Mouse (Mus musculus): ENCODE data around the gene Cmtm4. TPM values are rescaled to one million over a fixed set of nuclear protein-coding genes. Genes with fewer than 3 reads are reported as not detected.

The Cmtm4 gene
- 3.2 and 3.5 TPM in 2 replicates for polyA plus RNA-seq (2012; rRNA removed)

DNA sequence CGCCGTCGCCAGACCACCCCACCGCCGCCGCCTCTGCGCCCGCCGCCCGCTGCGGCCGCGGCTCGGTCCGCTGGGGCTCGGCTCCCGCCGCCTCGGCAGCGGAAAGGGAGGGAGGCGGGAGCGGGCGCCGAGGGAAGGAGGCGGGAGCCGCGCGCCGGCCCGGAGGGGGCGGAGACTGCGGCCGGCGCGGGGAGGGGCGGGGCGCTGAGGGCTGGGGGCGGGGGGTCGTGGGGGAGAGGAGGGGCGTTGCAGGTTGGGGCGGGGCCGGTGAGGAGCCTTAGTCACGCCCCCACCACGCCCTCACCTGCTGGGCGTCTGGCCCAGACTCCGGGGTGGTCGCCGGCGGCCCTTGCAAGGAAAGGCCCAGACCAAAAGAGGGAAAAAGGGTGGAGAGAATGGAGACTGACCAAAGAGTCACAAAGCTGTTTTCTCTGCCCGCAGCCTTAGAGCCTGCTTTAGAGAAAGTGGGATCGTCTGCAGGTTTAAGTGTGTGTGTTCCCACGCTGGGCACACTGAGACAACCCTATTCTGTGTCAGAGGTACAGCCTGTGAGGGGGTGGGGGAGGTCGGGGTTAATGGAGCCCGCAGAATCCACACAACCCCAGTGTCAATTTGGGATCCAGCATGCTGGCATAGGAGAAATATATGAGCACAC is at the start of gene Cmtm4:
Cmtm4 (minus strand) TSS at position 105 of the 655 bp plus-strand sequence.

DNA sequence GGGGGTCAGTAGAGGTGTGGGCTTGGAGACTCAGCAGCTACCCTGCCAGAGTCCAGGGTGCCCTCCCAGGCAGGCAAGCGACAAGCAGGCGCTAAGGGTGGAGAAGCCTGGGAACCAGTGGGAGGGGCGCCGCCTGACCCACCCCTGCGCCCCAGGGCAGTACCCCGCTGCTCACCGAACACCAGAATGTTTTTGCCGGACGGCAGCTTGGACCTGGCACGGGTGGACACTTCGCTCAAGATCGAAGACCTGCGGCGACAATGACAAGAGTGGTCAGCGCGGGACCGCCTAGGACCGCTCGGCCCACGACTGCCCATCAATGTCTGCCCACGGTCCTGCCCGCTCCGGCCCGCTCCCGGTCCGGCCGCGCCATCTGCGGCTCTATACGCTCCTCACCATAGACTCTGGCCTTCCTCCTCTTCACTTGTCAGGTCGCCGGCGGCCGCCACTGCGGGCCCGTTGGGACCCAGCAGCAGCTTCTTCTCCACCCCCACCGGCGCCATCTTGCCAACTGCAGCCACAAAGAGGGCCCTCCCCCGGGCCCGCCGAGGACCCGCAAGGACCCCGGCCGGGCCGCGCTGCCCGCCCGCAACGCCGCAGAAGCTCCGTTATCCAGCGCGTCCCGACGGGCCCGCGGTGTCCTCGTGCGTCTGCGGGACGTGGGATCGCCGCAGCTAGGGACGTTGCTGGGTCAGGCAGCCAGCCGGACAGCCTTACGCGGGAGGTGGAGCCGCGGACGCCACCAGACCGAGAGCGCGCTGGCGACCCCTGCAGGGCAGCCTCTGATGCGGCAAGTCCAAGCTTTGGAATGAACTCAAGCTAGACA is 46.9 kb upstream of the Cmtm4 start, which contains the start of gene Dync1li2:
Dync1li2 (minus strand) TSS at position 749 of the 826 bp plus-strand sequence.

GRCm38 (mm10) chr8:104339229-104339982 is 56.2 kb downstream of the Cmtm4 start, which contains the start of gene Cmtm3:
Gene Cmtm3, plus strand, starts transcription at chr8:104339410.

GRCm38 (mm10) chr8:104321930-104322329 is 73.7 kb downstream of the Cmtm4 start, which contains the start of gene Cmtm2b:
Gene Cmtm2b, plus strand, starts transcription at chr8:104322230.

GRCm38 (mm10) chr8:104321267-104321666 is 74.3 kb downstream of the Cmtm4 start, which contains the start of gene Gm11020:
Gene Gm11020, plus strand, starts transcription at chr8:104321567.

GRCm38 (mm10) chr8:104309441-104310155 is 86.0 kb downstream of the Cmtm4 start, which contains the start of the genes Gm45711 and Cmtm1:
Gene Gm45711, minus strand, starts transcription at chr8:104310081.
Gene Cmtm1, minus strand, starts transcription at chr8:104310145.

Other genes with a start within 250 kb of the Cmtm4 start
- gene Bean1, start 225.4 kb downstream of the Cmtm4 start, polyA plus RNA-seq (2012; rRNA removed), result 0.03 and 0.04 TPM in 2 replicates
- gene Tk2, start 147.2 kb downstream of the Cmtm4 start, polyA plus RNA-seq (2012; rRNA removed), result 7.2 and 7.5 TPM in 2 replicates
- gene Cklf, start 144.9 kb downstream of the Cmtm4 start, polyA plus RNA-seq (2012; rRNA removed), result 14.2 and 14.7 TPM in 2 replicates
- gene Cmtm2a, start 102.6 kb downstream of the Cmtm4 start, polyA plus RNA-seq (2012; rRNA removed), result not detected in 2 replicates
- gene Gm45711, start 85.7 kb downstream of the Cmtm4 start, polyA plus RNA-seq (2012; rRNA removed), result not detected in 2 replicates
- not detected in 2 replicates for gene Cmtm1, start 85.7 kb downstream of the Cmtm4 start, polyA plus RNA-seq (2012; rRNA removed)
- not detected in 2 replicates for gene Gm11020, start 74.2 kb downstream of the Cmtm4 start, polyA plus RNA-seq (2012; rRNA removed)
- not detected in 2 replicates for gene Cmtm2b, start 73.6 kb downstream of the Cmtm4 start, polyA plus RNA-seq (2012; rRNA removed)
- 20.7 and 22.6 TPM in 2 replicates for gene Cmtm3, start 56.4 kb downstream of the Cmtm4 start, polyA plus RNA-seq (2012; rRNA removed)
- 10.1 and 10.7 TPM in 2 replicates for gene Dync1li2, start 47.2 kb upstream of the Cmtm4 start, polyA plus RNA-seq (2012; rRNA removed)
- 0.01 and 0.02 TPM in 2 replicates for gene Terb1, start 114.1 kb upstream of the Cmtm4 start, polyA plus RNA-seq (2012; rRNA removed)
- gene Nae1, start 138.8 kb upstream of the Cmtm4 start, polyA plus RNA-seq (2012; rRNA removed), result 17.4 and 19.2 TPM in 2 replicates
- gene Car7, start 138.9 kb upstream of the Cmtm4 start, polyA plus RNA-seq (2012; rRNA removed), result 0.59 and 0.81 TPM in 2 replicates
- gene Pdp2, start 195.6 kb upstream of the Cmtm4 start, polyA plus RNA-seq (2012; rRNA removed), result 2.7 and 2.8 TPM in 2 replicates
- gene Cdh16, start 228.6 kb upstream of the Cmtm4 start, polyA plus RNA-seq (2012; rRNA removed), result 0.08 and 0.09 TPM in 2 replicates
- 0.36 and 0.55 TPM in 2 replicates for gene Rrad, start 235.5 kb upstream of the Cmtm4 start, polyA plus RNA-seq (2012; rRNA removed)
- gene Ciao2b, start 246.2 kb upstream of the Cmtm4 start, polyA plus RNA-seq (2012; rRNA removed), result 32.0 and 34.6 TPM in 2 replicates

Measured in liver, embryonic 18 days (tissue).